Mouse (Mus musculus): ENCODE data around the gene Ppbp. TPM values are rescaled to one million over a fixed set of nuclear protein-coding genes. Genes with fewer than 3 reads are reported as not detected.
A peak's percentile ranks its signal among the peaks of the same experiment; 100 is the strongest.

Gene Ppbp
- total RNA-seq (2017) = 101 and 108 TPM in 2 replicates

GRCm38 (mm10) chr5:90768218-90768617, at the start of gene Ppbp:
Gene Ppbp, plus strand, starts transcription at chr5:90768518.
- no peak for ATAC-seq (ENCODE audit: extremely low read depth, insufficient number of reproducible peaks, low FRiP score, poor library complexity, severe bottlenecking)

- no peak for ATAC-seq (ENCODE audit: extremely low read depth, insufficient number of reproducible peaks, low FRiP score, poor library complexity, severe bottlenecking)
These were observed 45.7 kb upstream of the Ppbp start for GRCm38 (mm10) chr5:90722656-90723055.

GRCm38 (mm10) chr5:90728254-90728653, 40.1 kb upstream of the Ppbp start:
- ATAC-seq (ENCODE audit: extremely low read depth, insufficient number of reproducible peaks, low FRiP score, poor library complexity, severe bottlenecking) = no peak

- ATAC-seq (ENCODE audit: extremely low read depth, insufficient number of reproducible peaks, low FRiP score, poor library complexity, severe bottlenecking) = no peak
These were observed 36.8 kb upstream of the Ppbp start for GRCm38 (mm10) chr5:90731480-90731879.

GRCm38 (mm10) chr5:90742029-90742428, 26.3 kb upstream of the Ppbp start:
- ATAC-seq (ENCODE audit: extremely low read depth, insufficient number of reproducible peaks, low FRiP score, poor library complexity, severe bottlenecking) = peak; percentile 100

- ATAC-seq (ENCODE audit: extremely low read depth, insufficient number of reproducible peaks, low FRiP score, poor library complexity, severe bottlenecking) = no peak
These were observed 14.4 kb upstream of the Ppbp start for GRCm38 (mm10) chr5:90753934-90754333.

GRCm38 (mm10) chr5:90758020-90758605, 10.2 kb upstream of the Ppbp start:
- ATAC-seq (ENCODE audit: extremely low read depth, insufficient number of reproducible peaks, low FRiP score, poor library complexity, severe bottlenecking) = no peak

GRCm38 (mm10) chr5:90759077-90760065, 8.9 kb upstream of the Ppbp start, which contains the start of gene Cxcl5:
Gene Cxcl5, plus strand, starts transcription at chr5:90759360.
- no peak for ATAC-seq (ENCODE audit: extremely low read depth, insufficient number of reproducible peaks, low FRiP score, poor library complexity, severe bottlenecking)

- ATAC-seq (ENCODE audit: extremely low read depth, insufficient number of reproducible peaks, low FRiP score, poor library complexity, severe bottlenecking) = no peak
These were observed 8.0 kb upstream of the Ppbp start for GRCm38 (mm10) chr5:90760303-90760702.

GRCm38 (mm10) chr5:90760844-90761243, 7.5 kb upstream of the Ppbp start:
- no peak for ATAC-seq (ENCODE audit: extremely low read depth, insufficient number of reproducible peaks, low FRiP score, poor library complexity, severe bottlenecking)

GRCm38 (mm10) chr5:90761834-90762233, 6.5 kb upstream of the Ppbp start:
- no peak for ATAC-seq (ENCODE audit: extremely low read depth, insufficient number of reproducible peaks, low FRiP score, poor library complexity, severe bottlenecking)

GRCm38 (mm10) chr5:90763912-90764665, 4.2 kb upstream of the Ppbp start:
- no peak for ATAC-seq (ENCODE audit: extremely low read depth, insufficient number of reproducible peaks, low FRiP score, poor library complexity, severe bottlenecking)

- no peak for ATAC-seq (ENCODE audit: extremely low read depth, insufficient number of reproducible peaks, low FRiP score, poor library complexity, severe bottlenecking)
These were observed 2.3 kb upstream of the Ppbp start for GRCm38 (mm10) chr5:90765821-90766606.

- ATAC-seq (ENCODE audit: extremely low read depth, insufficient number of reproducible peaks, low FRiP score, poor library complexity, severe bottlenecking) = no peak
These were observed 3.1 kb downstream of the Ppbp start for GRCm38 (mm10) chr5:90771369-90771768.

- ATAC-seq (ENCODE audit: extremely low read depth, insufficient number of reproducible peaks, low FRiP score, poor library complexity, severe bottlenecking) = no peak
These were observed 3.7 kb downstream of the Ppbp start, which contains the start of gene Pf4 for GRCm38 (mm10) chr5:90771880-90772653. Gene Pf4, plus strand, starts transcription at chr5:90772435.

GRCm38 (mm10) chr5:90775562-90775961, 7.2 kb downstream of the Ppbp start:
- no peak for ATAC-seq (ENCODE audit: extremely low read depth, insufficient number of reproducible peaks, low FRiP score, poor library complexity, severe bottlenecking)

GRCm38 (mm10) chr5:90777621-90778020, 9.3 kb downstream of the Ppbp start:
- ATAC-seq (ENCODE audit: extremely low read depth, insufficient number of reproducible peaks, low FRiP score, poor library complexity, severe bottlenecking) = no peak

GRCm38 (mm10) chr5:90778856-90779255, 10.5 kb downstream of the Ppbp start:
- no peak for ATAC-seq (ENCODE audit: extremely low read depth, insufficient number of reproducible peaks, low FRiP score, poor library complexity, severe bottlenecking)
